Mouse (Mus musculus) kidney, embryonic 14.5 days (tissue): ENCODE data around the gene Myo1c. TPM values are rescaled to one million over a fixed set of nuclear protein-coding genes. Genes with fewer than 3 reads are reported as not detected.

Experiments used
- ATAC-seq: fragments of 200-750 bp; cut with Nextera tagmentation; 2 replicates; pipeline ENCODE4 v1.8.0; 2017; ENCODE audit warnings: moderate number of reproducible peaks, mild to moderate bottlenecking, moderate TSS enrichment, moderate library complexity; ENCODE audit not compliant: low FRiP score, low TSS enrichment
- H3K27ac ChIP-seq: fragments of 300-500 bp; sonication (generic); 2 replicates; pipeline ENCODE4 v1.5.1; 2014; ENCODE audit warnings: low read depth, mild to moderate bottlenecking, low read length, moderate library complexity, mixed read lengths
- H3K27me3 ChIP-seq: fragments of 300-500 bp; sonication (generic); 2 replicates; pipeline ENCODE4 v1.6.1; 2014; ENCODE audit warnings: mild to moderate bottlenecking, low read length; ENCODE audit not compliant: control insufficient read depth, insufficient read depth
- H3K36me3 ChIP-seq: fragments of 300-500 bp; sonication (generic); 2 replicates; pipeline ENCODE4 v1.6.1; 2014; ENCODE audit warnings: low read length, mixed read lengths; ENCODE audit not compliant: control insufficient read depth, insufficient read depth
- H3K4me1 ChIP-seq: fragments of 300-500 bp; sonication (generic); 2 replicates; pipeline ENCODE4 v1.6.1; 2014; ENCODE audit warnings: low read length, mixed read lengths; ENCODE audit not compliant: control insufficient read depth, insufficient read depth
- H3K4me2 ChIP-seq: fragments of 300-500 bp; sonication (generic); replicated peaks from 2 replicates; pipeline ENCODE4 v1.6.1; 2014; ENCODE audit warnings: low read depth, mild to moderate bottlenecking, low read length
- H3K4me3 ChIP-seq: fragments of 300-500 bp; sonication (generic); 2 replicates; pipeline ENCODE4 v1.5.1; 2014; ENCODE audit warnings: mild to moderate bottlenecking, low read length
- H3K9ac ChIP-seq: fragments of 300-500 bp; sonication (generic); 2 replicates; pipeline ENCODE4 v1.6.1; 2014; ENCODE audit warnings: low read depth, mild to moderate bottlenecking, low read length, moderate library complexity
- H3K9me3 ChIP-seq: fragments of 300-500 bp; sonication (generic); 2 replicates; pipeline ENCODE4 v1.6.1; 2016; ENCODE audit warnings: low read length; ENCODE audit not compliant: control insufficient read depth
- WGBS: fragments of 180-500 bp; shearing (Covaris S2); extraction: QIAGEN DNeasy Blood & Tissue Kit; methylation state at CpG from one replicate; pipeline ENCODE4 v1.1.7; 2014; 5-methylcytosine and 5-hydroxymethylcytosine counted together
- polyA plus RNA-seq: library from polyadenylated mRNA; unstranded; fragments of >200 nt; fragmentation: Nextera tagmentation; extraction: Ambion mirVana; gene quantifications from 2 replicates; pipeline ENCODE4 v1.2.1, GENCODE M21; 2014

Gene Myo1c
- polyA plus RNA-seq, 1 experiment from 2014 or later, result 32.0 TPM

DNA sequence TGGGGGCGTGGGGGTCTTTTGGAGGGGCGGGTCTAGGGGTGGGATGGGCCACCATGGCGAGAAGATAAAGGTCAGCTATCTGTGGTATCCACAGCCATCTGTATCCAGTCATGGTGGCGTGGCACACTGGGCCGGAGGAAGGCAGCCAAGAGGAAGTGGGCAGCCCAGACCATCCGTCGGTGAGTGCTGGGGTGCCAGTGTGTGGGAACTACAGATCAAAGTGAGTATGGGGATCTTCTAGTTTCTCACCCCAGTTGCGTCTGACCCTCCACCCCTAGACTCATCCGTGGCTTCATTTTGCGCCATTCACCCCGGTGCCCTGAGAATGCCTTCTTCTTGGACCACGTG is 19.5 kb downstream of the Myo1c start:
- no peaks in the 10 kb centered on the region for H3K27me3 ChIP-seq
- no peaks in the 10 kb centered on the region for H3K4me1 ChIP-seq
- no peak overlapping the region for H3K9ac ChIP-seq
- no peak for ATAC-seq
- 93% methylated on average over 12 of the region's 12 CpGs for WGBS
- no peak overlapping the region for H3K27ac ChIP-seq
- H3K4me3 ChIP-seq, result no peak overlapping the region
- H3K36me3 ChIP-seq, result peaks cover 70% of the 10 kb centered on the region
- H3K4me2 ChIP-seq, result no peak overlapping the region
- H3K9me3 ChIP-seq, result no peaks in the 10 kb centered on the region

DNA sequence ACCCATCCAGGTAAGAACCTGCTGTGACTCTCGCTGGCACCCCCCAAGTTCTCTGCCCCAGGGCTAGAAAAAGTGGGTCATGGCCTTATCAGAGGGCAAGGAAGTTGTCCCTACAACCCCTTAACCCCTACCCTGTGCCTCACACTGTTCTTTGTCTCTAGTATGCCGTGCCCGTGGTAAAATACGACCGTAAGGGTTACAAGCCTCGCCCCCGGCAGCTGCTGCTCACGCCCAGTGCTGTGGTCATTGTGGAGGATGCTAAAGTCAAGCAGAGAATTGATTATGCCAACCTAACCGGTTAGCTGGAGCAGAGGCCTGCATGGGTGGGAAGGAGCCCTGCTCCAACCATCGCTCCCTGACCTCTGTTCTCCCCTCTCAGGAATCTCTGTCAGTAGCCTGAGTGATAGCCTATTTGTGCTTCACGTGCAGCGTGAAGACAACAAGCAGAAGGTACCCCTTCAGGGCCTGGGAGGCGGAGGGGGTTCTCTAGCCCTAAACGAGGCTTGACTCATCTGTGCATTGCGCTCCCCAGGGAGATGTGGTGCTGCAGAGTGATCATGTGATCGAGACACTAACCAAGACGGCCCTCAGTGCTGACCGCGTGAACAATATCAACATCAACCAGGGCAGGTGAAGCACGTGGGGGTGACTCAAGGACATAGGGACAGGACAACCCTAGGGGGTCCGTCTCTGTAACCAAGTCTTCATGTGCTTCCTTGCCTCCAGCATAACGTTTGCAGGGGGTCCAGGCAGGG is 21.3 kb downstream of the Myo1c start:
- ATAC-seq, result no peak
- no peaks in the 10 kb centered on the region for H3K4me1 ChIP-seq
- no peaks in the 10 kb centered on the region for H3K9me3 ChIP-seq
- no peaks in the 10 kb centered on the region for H3K27me3 ChIP-seq
- no peak overlapping the region for H3K27ac ChIP-seq
- 69% methylated on average over 22 of the region's 22 CpGs for WGBS
- H3K4me3 ChIP-seq, result no peak overlapping the region
- no peak overlapping the region for H3K9ac ChIP-seq
- H3K36me3 ChIP-seq, result peaks cover 53% of the 10 kb centered on the region
- no peak overlapping the region for H3K4me2 ChIP-seq

DNA sequence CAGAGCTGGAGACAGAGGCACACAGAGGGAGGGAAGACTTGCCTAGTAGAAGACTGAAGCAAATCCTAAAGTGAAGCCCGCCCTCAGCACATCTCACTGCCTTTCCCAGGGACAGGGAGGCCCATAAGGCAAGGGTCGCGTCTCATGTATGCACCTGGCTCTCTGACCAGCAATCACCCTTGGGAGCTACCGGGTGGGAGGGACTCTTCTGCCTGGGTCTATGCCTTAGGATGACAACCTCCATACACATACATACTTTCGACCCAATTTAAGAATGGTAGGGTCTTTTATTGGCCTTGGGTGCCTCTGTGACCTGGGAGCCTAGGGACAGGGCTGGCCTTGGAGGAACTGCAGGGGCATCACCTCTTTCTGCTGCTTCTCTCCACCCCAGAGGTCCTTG is 23.1 kb downstream of the Myo1c start:
- Histone ChIP-seq H3K27me3 (no peaks in the 10 kb centered on the region), H3K4me1 (no peaks in the 10 kb centered on the region), H3K36me3 (peaks cover 41% of the 10 kb centered on the region), H3K27ac (no peak overlapping the region), H3K9me3 (no peaks in the 10 kb centered on the region), H3K9ac (no peak overlapping the region), H3K4me2 (no peak overlapping the region), H3K4me3 (no peak overlapping the region)
- WGBS, result 96% methylated on average over 5 of the region's 5 CpGs
- ATAC-seq, result no peak

DNA sequence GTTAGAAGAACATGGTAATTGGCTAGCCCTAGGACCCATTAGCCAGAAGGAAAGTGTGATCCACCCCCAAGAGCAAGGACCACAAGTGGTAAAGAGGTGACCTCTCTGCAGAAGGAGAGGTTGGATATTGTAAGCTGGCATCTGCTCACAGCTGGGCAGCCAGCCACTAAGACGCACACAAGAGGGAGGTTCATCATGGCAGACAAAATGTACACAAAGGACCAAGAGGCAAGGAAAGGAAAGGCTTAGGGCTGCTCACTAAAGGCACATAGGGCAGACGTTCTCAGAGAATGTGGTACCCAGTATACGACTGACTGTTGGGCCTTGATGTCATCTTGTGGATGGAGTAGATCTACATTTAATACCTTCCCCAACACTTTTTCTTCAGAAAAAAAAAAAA is 24.6 kb downstream of the Myo1c start:
- WGBS, result 84% methylated on average over 3 of the region's 3 CpGs
- no peaks in the 10 kb centered on the region for H3K4me1 ChIP-seq

DNA sequence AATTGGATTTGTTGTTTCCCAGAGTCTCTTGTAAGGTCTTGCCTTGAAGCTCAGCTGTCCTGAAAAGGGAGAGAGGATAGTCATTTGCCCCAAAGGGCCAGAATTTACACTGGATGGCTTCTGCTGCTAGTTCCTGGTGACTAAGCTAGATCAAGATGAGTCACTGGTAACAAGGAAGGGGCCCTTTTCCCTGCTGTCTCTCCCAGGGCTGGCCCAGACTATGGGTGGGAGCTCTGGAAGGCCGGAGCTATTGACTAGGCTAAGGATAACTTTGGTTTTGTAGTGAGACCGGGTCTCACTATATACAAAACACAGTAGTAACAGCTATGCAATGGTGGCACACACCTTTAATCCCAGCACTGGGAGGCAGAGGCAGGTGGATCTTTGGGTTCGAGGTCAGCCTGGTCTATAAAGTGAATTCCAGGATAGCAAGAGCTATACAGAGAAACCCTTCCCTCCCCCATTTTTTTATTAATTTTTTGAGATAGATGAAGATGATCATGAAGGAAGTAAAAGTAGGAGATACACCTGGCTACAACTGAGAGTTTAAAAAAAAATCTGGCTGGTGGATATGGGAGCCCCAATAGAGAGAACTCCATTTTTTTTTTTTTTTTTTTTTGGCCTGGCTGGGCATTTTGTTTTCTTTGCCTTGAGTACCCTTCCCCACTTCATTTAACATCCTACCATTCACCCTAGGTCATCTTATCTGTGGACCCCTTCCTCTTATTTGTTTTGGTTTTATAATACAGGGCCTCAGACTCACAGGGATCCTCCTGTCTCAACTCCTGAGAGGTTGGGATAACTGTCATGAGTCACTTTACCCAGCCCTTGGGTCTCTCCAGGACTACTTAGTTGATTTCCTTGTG is 27.8 kb downstream of the Myo1c start:
- Histone ChIP-seq H3K27me3 (no peaks in the 10 kb centered on the region), H3K4me2 (peak overlapping the region; percentile 57), H3K9ac (peak overlapping the region; percentile 94; the same call in 1 of the 2 replicates), H3K36me3 (peaks cover 8% of the 10 kb centered on the region; the same call in 1 of the 2 replicates), H3K9me3 (no peaks in the 10 kb centered on the region), H3K4me3 (peak overlapping the region; percentile 100), H3K4me1 (peaks cover 4% of the 10 kb centered on the region; the same call in 1 of the 2 replicates), H3K27ac (no peak overlapping the region)
- no peak; the same call in 1 of the 2 replicates for ATAC-seq
- WGBS, result 91% methylated on average over 3 of the region's 3 CpGs

More for the DNA sequence above, 24.6 kb downstream of the Myo1c start:
- Histone ChIP-seq H3K27me3 (no peaks in the 10 kb centered on the region), H3K9me3 (no peaks in the 10 kb centered on the region), H3K4me2 (no peak overlapping the region), H3K36me3 (peaks cover 27% of the 10 kb centered on the region), H3K9ac (no peak overlapping the region), H3K27ac (no peak overlapping the region), H3K4me3 (no peak overlapping the region)
- ATAC-seq, result no peak

DNA sequence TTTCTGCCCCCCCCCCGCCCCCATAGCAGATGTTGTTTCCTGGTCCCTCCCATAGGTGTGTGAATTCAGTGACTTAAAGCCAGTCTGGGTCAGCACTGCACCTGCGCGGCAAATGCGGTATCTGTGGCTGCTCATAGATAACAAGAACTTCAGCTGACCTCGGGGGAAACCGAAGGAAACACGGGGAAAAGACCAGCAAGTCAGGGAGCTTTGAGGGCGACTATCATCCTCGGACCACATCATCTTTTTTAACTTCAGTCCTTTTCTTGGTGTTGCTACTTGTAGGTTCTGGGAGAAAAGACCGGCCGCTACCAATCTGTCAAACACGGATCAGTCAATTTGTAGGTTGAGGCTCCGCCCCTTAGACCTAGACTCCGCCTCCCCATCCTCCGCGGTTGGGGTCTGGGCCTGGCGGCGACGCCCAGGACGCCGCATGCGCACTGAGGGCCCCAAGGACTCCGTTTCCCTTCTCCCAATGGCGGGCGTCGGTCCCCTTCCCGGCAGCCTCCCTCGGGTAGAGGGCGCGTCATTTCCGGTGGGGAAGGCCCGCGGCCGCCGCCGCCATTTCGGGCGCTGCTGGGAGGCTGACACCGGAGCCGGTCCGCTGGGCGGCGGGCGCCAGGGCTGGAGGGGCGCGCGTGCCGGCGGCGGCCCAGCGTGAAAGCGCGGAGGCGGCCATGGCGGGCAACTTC is 28.6 kb downstream of the Myo1c start, which contains the start of gene Crk:
Crk (plus strand) TSS at position 513 of the 692 bp plus-strand sequence.
- peak; percentile 98 for ATAC-seq
- no peaks in the 10 kb centered on the region for H3K27me3 ChIP-seq
- H3K27ac ChIP-seq, result peak within 1 kb of the TSS; percentile 95
- peak within 1 kb of the TSS; percentile 94 for H3K9ac ChIP-seq
- peaks cover 9% of the 10 kb centered on the region; the same call in 1 of the 2 replicates for H3K36me3 ChIP-seq
- peak within 1 kb of the TSS; percentile 100 for H3K4me3 ChIP-seq
- H3K4me2 ChIP-seq, result peak within 1 kb of the TSS; percentile 79
- peaks cover 4% of the 10 kb centered on the region; the same call in 1 of the 2 replicates for H3K4me1 ChIP-seq
- WGBS, result under 1% methylated on average over 55 of the region's 55 CpGs
- no peaks in the 10 kb centered on the region for H3K9me3 ChIP-seq

DNA sequence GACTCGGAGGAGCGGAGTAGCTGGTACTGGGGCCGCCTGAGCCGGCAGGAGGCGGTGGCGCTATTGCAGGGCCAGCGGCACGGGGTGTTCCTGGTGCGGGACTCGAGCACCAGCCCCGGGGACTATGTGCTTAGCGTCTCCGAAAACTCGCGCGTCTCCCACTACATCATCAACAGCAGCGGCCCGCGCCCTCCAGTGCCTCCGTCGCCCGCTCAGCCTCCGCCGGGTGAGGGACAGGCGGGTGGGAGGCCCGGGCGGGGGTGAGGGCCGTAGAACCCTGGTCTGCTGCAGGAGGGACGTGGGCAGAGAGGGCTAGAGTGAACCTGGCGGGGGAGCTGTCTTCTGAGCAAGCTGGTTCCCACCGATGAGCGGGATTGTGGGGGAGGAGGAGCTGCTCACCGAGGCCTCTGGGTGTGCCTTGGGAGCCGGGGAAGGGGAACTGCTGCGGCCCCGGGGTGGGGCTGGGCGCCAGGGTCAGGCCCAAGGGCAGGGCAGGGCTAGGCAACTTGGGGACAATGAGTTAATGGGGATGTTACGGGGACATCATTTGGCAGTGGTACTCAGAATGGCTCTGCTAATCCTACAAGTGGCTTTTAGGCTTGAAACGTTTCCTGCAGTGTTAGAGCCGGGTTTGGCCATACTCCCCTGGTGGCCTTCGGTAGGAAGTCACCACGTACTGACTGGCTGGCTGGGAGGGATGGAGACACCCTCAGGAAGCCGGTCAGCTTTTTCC is 29.3 kb downstream of the Myo1c start:
- H3K36me3 ChIP-seq, result peaks cover 9% of the 10 kb centered on the region; the same call in 1 of the 2 replicates
- under 1% methylated on average over 43 of the region's 43 CpGs for WGBS
- H3K4me3 ChIP-seq, result peak overlapping the region; percentile 100
- peak overlapping the region; percentile 79 for H3K4me2 ChIP-seq
- peak overlapping the region; percentile 94 for H3K9ac ChIP-seq
- peaks cover 5% of the 10 kb centered on the region; the same call in 1 of the 2 replicates for H3K4me1 ChIP-seq
- peak; percentile 79 for ATAC-seq
- H3K27me3 ChIP-seq, result no peaks in the 10 kb centered on the region
- H3K27ac ChIP-seq, result peak overlapping the region; percentile 95
- H3K9me3 ChIP-seq, result no peaks in the 10 kb centered on the region

DNA sequence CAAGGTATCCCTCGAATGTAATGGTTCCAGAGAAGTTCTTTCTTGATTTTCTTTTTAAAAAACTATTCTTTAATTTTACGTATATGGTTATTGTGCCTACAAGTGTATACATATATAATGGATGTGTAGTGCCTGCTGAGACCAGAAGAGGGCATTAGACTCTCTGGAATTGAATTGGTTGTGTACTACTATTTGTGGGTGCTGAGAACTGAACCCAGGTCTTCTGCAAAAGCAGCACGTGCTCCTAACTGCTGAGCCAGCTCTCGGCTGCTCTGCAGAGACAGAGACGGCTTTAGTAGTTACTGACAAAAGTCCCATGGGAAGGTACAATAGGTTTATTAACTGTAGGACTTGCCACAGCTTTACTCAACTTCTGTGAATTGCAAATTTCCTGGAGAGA is 34.2 kb downstream of the Myo1c start:
- Histone ChIP-seq H3K4me3 (no peak overlapping the region), H3K9ac (no peak overlapping the region), H3K4me1 (peaks cover 11% of the 10 kb centered on the region; the same call in 1 of the 2 replicates), H3K9me3 (no peaks in the 10 kb centered on the region), H3K27me3 (no peaks in the 10 kb centered on the region), H3K27ac (no peak overlapping the region), H3K36me3 (peaks cover 18% of the 10 kb centered on the region; the same call in 1 of the 2 replicates), H3K4me2 (no peak overlapping the region)
- 86% methylated on average over 5 of the region's 5 CpGs for WGBS
- no peak for ATAC-seq
